Mouse (Mus musculus) stomach, embryonic 15.5 days (tissue): Measurements from ENCODE around the gene Wbp11. TPM values are rescaled to one million over a fixed set of nuclear protein-coding genes. Genes with fewer than 3 reads are reported as not detected.

Experiments used
- ATAC-seq: fragments of 200-750 bp; cut with Nextera tagmentation; 2 replicates; pipeline ENCODE4 v1.8.0; 2017; ENCODE audit warnings: low read depth, moderate number of reproducible peaks, moderate TSS enrichment; ENCODE audit not compliant: insufficient read depth, low FRiP score
- H3K27ac ChIP-seq: fragments of 300-500 bp; sonication (generic); 2 replicates; pipeline ENCODE4 v1.5.1; 2015; ENCODE audit warnings: mild to moderate bottlenecking, inconsistent platforms
- H3K27me3 ChIP-seq: fragments of 300-500 bp; sonication (generic); replicated peaks from 2 replicates; pipeline ENCODE4 v1.6.1; 2015; ENCODE audit warnings: inconsistent platforms
- H3K36me3 ChIP-seq: fragments of 300-500 bp; sonication (generic); 2 replicates; pipeline ENCODE4 v1.6.1; 2015; ENCODE audit warnings: inconsistent platforms
- H3K4me1 ChIP-seq: fragments of 300-500 bp; sonication (generic); 2 replicates; pipeline ENCODE4 v1.6.1; 2015; ENCODE audit warnings: inconsistent platforms
- H3K4me2 ChIP-seq: fragments of 300-500 bp; sonication (generic); 2 replicates; pipeline ENCODE4 v1.6.1; 2015; ENCODE audit warnings: mild to moderate bottlenecking, inconsistent platforms
- H3K4me3 ChIP-seq: fragments of 300-500 bp; sonication (generic); replicated peaks from 2 replicates; pipeline ENCODE4 v1.5.1; 2015; ENCODE audit warnings: inconsistent platforms
- H3K9ac ChIP-seq: fragments of 300-500 bp; sonication (generic); 2 replicates; pipeline ENCODE4 v1.6.1; 2015; ENCODE audit warnings: inconsistent platforms
- H3K9me3 ChIP-seq: fragments of 300-500 bp; sonication (generic); 2 replicates; pipeline ENCODE4 v1.6.1; 2016; ENCODE audit warnings: inconsistent platforms
- WGBS: fragments of 180-500 bp; shearing (Covaris S2); methylation state at CpG from one replicate; pipeline ENCODE4 v1.1.7; 2015; 5-methylcytosine and 5-hydroxymethylcytosine counted together
- polyA plus RNA-seq: library from polyadenylated mRNA; unstranded; fragments of >200 nt; fragmentation: Nextera tagmentation; extraction: Ambion mirVana; gene quantifications from 2 replicates; pipeline ENCODE4 v1.2.1, GENCODE M21; 2015

Wbp11 gene
- polyA plus RNA-seq, 1 experiment from 2014 or later = 83.7 TPM

GRCm38 (mm10) chr6:136831712-136832111, 3.7 kb upstream of the Wbp11 start:
- ATAC-seq = no peak
- no peak overlapping the region for H3K27ac ChIP-seq
- H3K27me3 ChIP-seq = no peaks in the 10 kb centered on the region
- no peaks in the 10 kb centered on the region for H3K9me3 ChIP-seq
- no peaks in the 10 kb centered on the region for H3K4me1 ChIP-seq
- no peaks in the 10 kb centered on the region for H3K36me3 ChIP-seq
- no peak overlapping the region for H3K4me3 ChIP-seq
- WGBS = 72% methylated on average over 5 of the region's 5 CpGs
- no peak overlapping the region for H3K9ac ChIP-seq
- H3K4me2 ChIP-seq = no peak overlapping the region

- H3K4me1 ChIP-seq = no peaks in the 10 kb centered on the region
- peaks cover 12% of the 10 kb centered on the region for H3K36me3 ChIP-seq
- no peaks in the 10 kb centered on the region for H3K27me3 ChIP-seq
- peak overlapping the region; percentile 97 for H3K4me3 ChIP-seq
- ATAC-seq = no peak
- H3K27ac ChIP-seq = peak overlapping the region; percentile 64; the same call in 1 of the 2 replicates
- no peaks in the 10 kb centered on the region for H3K9me3 ChIP-seq
- peak overlapping the region; percentile 55 for H3K4me2 ChIP-seq
- no peak overlapping the region for H3K9ac ChIP-seq
- WGBS = 37% methylated on average over 4 of the region's 4 CpGs
Observed at GRCm38 (mm10) chr6:136828681-136829080, 648 bp upstream of the Wbp11 start.

- H3K4me2 ChIP-seq = peak within 1 kb of the TSS; percentile 64
- H3K9ac ChIP-seq = peak within 1 kb of the TSS; percentile 99
- peak within 1 kb of the TSS; percentile 97 for H3K4me3 ChIP-seq
- WGBS = 0% methylated on average over 34 of the region's 34 CpGs
- peak within 1 kb of the TSS; percentile 75 for H3K27ac ChIP-seq
- ATAC-seq = 0 out of 2 replicates have a peak, but pooled peaks have one; percentile 5
- no peaks in the 10 kb centered on the region for H3K4me1 ChIP-seq
- no peaks in the 10 kb centered on the region for H3K9me3 ChIP-seq
- H3K36me3 ChIP-seq = peaks cover 18% of the 10 kb centered on the region
- H3K27me3 ChIP-seq = no peaks in the 10 kb centered on the region
Observed at GRCm38 (mm10) chr6:136827516-136827880, 535 bp downstream of the Wbp11 start, which contains the start of gene BC049715. Gene BC049715 (plus strand): TSS chr6:136827626.

GRCm38 (mm10) chr6:136827116-136827515, 917 bp downstream of the Wbp11 start:
- Histone ChIP-seq H3K27ac (no peak overlapping the region), H3K27me3 (no peaks in the 10 kb centered on the region), H3K4me3 (peak overlapping the region; percentile 97), H3K36me3 (peaks cover 22% of the 10 kb centered on the region), H3K4me1 (no peaks in the 10 kb centered on the region), H3K9me3 (no peaks in the 10 kb centered on the region), H3K9ac (peak overlapping the region; percentile 99), H3K4me2 (peak overlapping the region; percentile 64)
- 15% methylated on average over 7 of the region's 7 CpGs for WGBS
- no peak for ATAC-seq

GRCm38 (mm10) chr6:136824987-136825386, 3.0 kb downstream of the Wbp11 start:
- no peaks in the 10 kb centered on the region for H3K9me3 ChIP-seq
- H3K36me3 ChIP-seq = peaks cover 43% of the 10 kb centered on the region
- no peaks in the 10 kb centered on the region for H3K4me1 ChIP-seq
- WGBS = 91% methylated on average over 8 of the region's 8 CpGs
- H3K4me3 ChIP-seq = no peak overlapping the region
- H3K27me3 ChIP-seq = no peaks in the 10 kb centered on the region
- no peak for ATAC-seq
- H3K4me2 ChIP-seq = no peak overlapping the region
- H3K27ac ChIP-seq = no peak overlapping the region
- no peak overlapping the region for H3K9ac ChIP-seq

- ATAC-seq = no peak
- Histone ChIP-seq H3K9ac (no peak overlapping the region), H3K27me3 (no peaks in the 10 kb centered on the region), H3K4me1 (no peaks in the 10 kb centered on the region), H3K4me3 (no peak overlapping the region), H3K4me2 (no peak overlapping the region), H3K9me3 (no peaks in the 10 kb centered on the region), H3K36me3 (peaks cover 77% of the 10 kb centered on the region), H3K27ac (no peak overlapping the region)
- 92% methylated on average over 18 of the region's 18 CpGs for WGBS
Observed at GRCm38 (mm10) chr6:136821086-136821485, 6.9 kb downstream of the Wbp11 start.

- Histone ChIP-seq H3K36me3 (peaks cover 82% of the 10 kb centered on the region), H3K27me3 (no peaks in the 10 kb centered on the region), H3K27ac (no peak overlapping the region), H3K4me2 (no peak overlapping the region), H3K4me3 (no peak overlapping the region), H3K9me3 (no peaks in the 10 kb centered on the region), H3K9ac (no peak overlapping the region), H3K4me1 (no peaks in the 10 kb centered on the region)
- ATAC-seq = no peak
- 96% methylated on average over 21 of the region's 21 CpGs for whole genome bisulfite sequencing
Observed at GRCm38 (mm10) chr6:136820381-136820780, 7.7 kb downstream of the Wbp11 start.

- H3K4me3 ChIP-seq = no peak overlapping the region
- H3K4me2 ChIP-seq = no peak overlapping the region
- H3K36me3 ChIP-seq = peaks cover 85% of the 10 kb centered on the region
- no peak overlapping the region for H3K27ac ChIP-seq
- no peaks in the 10 kb centered on the region for H3K27me3 ChIP-seq
- 95% methylated on average over 3 of the region's 3 CpGs for WGBS
- ATAC-seq = no peak
- H3K4me1 ChIP-seq = no peaks in the 10 kb centered on the region
- H3K9me3 ChIP-seq = no peaks in the 10 kb centered on the region
- H3K9ac ChIP-seq = no peak overlapping the region
Observed at GRCm38 (mm10) chr6:136817549-136817948, 10.5 kb downstream of the Wbp11 start.

GRCm38 (mm10) chr6:136816826-136817225, 11.2 kb downstream of the Wbp11 start:
- Histone ChIP-seq H3K9ac (no peak overlapping the region), H3K4me3 (no peak overlapping the region), H3K9me3 (no peaks in the 10 kb centered on the region), H3K27me3 (no peaks in the 10 kb centered on the region), H3K4me2 (no peak overlapping the region), H3K4me1 (no peaks in the 10 kb centered on the region), H3K36me3 (peaks cover 84% of the 10 kb centered on the region), H3K27ac (no peak overlapping the region)
- WGBS = 93% methylated on average over 21 of the region's 21 CpGs
- ATAC-seq = no peak

- Histone ChIP-seq H3K36me3 (peaks cover 74% of the 10 kb centered on the region), H3K27me3 (no peaks in the 10 kb centered on the region), H3K27ac (no peak overlapping the region), H3K9ac (no peak overlapping the region), H3K4me2 (no peak overlapping the region), H3K9me3 (no peaks in the 10 kb centered on the region), H3K4me1 (no peaks in the 10 kb centered on the region), H3K4me3 (no peak overlapping the region)
- 92% methylated on average over 7 of the region's 7 CpGs for WGBS
- no peak for ATAC-seq
Observed at GRCm38 (mm10) chr6:136815381-136815780, 12.7 kb downstream of the Wbp11 start.

GRCm38 (mm10) chr6:136813117-136813516, 14.9 kb downstream of the Wbp11 start:
- no peaks in the 10 kb centered on the region for H3K27me3 ChIP-seq
- no peak overlapping the region for H3K4me3 ChIP-seq
- peak overlapping the region; percentile 8; the same call in 1 of the 2 replicates for H3K27ac ChIP-seq
- WGBS = 35% methylated on average over 4 of the region's 4 CpGs
- H3K4me1 ChIP-seq = 0 out of 2 replicates have a peak, but pooled peaks cover 7% of the 10 kb centered on the region
- peaks cover 59% of the 10 kb centered on the region for H3K36me3 ChIP-seq
- H3K4me2 ChIP-seq = no peak overlapping the region
- no peak overlapping the region for H3K9ac ChIP-seq
- no peaks in the 10 kb centered on the region for H3K9me3 ChIP-seq
- ATAC-seq = no peak

- Histone ChIP-seq H3K27me3 (no peaks in the 10 kb centered on the region), H3K4me2 (no peak overlapping the region), H3K36me3 (peaks cover 41% of the 10 kb centered on the region), H3K9me3 (no peaks in the 10 kb centered on the region), H3K4me1 (0 out of 2 replicates have a peak, but pooled peaks cover 11% of the 10 kb centered on the region), H3K27ac (peak overlapping the region; percentile 45; the same call in 1 of the 2 replicates), H3K4me3 (no peak overlapping the region), H3K9ac (no peak overlapping the region)
- 81% methylated on average over 10 of the region's 10 CpGs for WGBS
- no peak for ATAC-seq
Observed at GRCm38 (mm10) chr6:136811196-136811595, 16.8 kb downstream of the Wbp11 start.

GRCm38 (mm10) chr6:136809673-136810072, 18.4 kb downstream of the Wbp11 start:
- no peak for ATAC-seq
- no peaks in the 10 kb centered on the region for H3K9me3 ChIP-seq
- peaks cover 29% of the 10 kb centered on the region for H3K36me3 ChIP-seq
- peak overlapping the region; percentile 76 for H3K4me3 ChIP-seq
- H3K9ac ChIP-seq = no peak overlapping the region; the same call in 1 of the 2 replicates
- no peak overlapping the region for H3K27ac ChIP-seq
- H3K4me1 ChIP-seq = peaks cover 15% of the 10 kb centered on the region; the same call in 1 of the 2 replicates
- H3K4me2 ChIP-seq = peak overlapping the region; percentile 81
- 65% methylated on average over 13 of the region's 13 CpGs for WGBS
- no peaks in the 10 kb centered on the region for H3K27me3 ChIP-seq
